Mouse (Mus musculus): ENCODE measurements at regions not wholly inside any gene's neighbourhood (a gene's known extent, or its start where the extent isn't known, plus 50 kb on each side); places are given as distances from the start of the nearest gene placed in this dataset.

DNA sequence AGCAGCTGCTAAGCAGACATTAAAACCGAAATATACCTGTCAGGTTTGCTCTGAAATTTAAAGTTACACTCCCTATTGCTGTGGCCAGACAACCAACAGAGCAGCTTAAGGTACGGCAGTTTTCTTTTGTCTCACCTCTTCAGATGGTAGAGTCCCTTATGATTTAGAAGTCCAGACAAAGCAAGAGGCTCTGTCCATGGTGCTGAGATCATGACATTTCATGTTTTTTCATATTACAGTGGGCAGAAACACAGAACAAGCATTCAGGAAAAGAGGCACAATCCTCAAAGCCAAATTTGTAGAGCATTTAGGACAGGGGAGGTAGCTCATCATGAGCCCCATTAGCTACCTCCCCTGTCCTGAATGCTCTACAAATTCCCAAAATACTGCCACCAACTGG is 620.0 kb downstream of the Dnah5 start:
- H3K27me3 ChIP-seq (ENCODE audit: control insufficient read depth, insufficient read depth, low read length), result no peaks in the 10 kb centered on the region
- no peaks in the 10 kb centered on the region for H3K36me3 ChIP-seq (replicated peaks; ENCODE audit: control insufficient read depth, insufficient read depth)
- no peak overlapping the region for H3K4me3 ChIP-seq (replicated peaks; ENCODE audit: low read length)
- H3K4me2 ChIP-seq (replicated peaks), result no peak overlapping the region
- no peak overlapping the region for H3K27ac ChIP-seq
- DNase-seq (ENCODE audit: low spot score), result no peak
- 77% methylated on average over 2 of the region's 2 CpGs for WGBS
- H3K4me1 ChIP-seq (replicated peaks; ENCODE audit: control insufficient read depth, insufficient read depth, low read length), result no peaks in the 10 kb centered on the region
- H3K9ac ChIP-seq, result no peak overlapping the region
- no peaks in the 10 kb centered on the region for H3K9me3 ChIP-seq (ENCODE audit: control insufficient read depth, low read length)
- ATAC-seq (ENCODE audit: low FRiP score), result no peak

DNA sequence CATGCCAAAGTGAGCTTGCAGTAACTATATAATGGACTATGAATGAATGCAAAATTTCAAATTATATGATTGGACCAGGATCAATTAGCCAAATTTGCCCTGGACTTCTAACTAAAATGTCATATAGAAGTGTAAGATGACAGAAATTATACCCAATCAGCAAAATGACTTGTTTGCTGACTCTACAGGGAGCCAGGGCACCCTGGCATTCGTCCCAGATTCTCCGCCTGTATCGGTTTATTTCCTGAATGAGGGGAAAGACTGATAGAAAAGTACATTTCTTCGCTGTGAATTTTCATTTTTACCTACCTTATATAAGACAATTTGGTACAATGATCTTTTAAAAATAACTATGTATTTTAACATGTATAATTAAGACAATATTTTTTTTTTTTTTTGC is 631.3 kb downstream of the Dnah5 start:
- ATAC-seq (ENCODE audit: low FRiP score) (no peak), DNase-seq (ENCODE audit: low spot score) (no peak)
- Histone ChIP-seq H3K36me3 (replicated peaks; ENCODE audit: control insufficient read depth, insufficient read depth) (no peaks in the 10 kb centered on the region), H3K9me3 (ENCODE audit: control insufficient read depth, low read length) (no peaks in the 10 kb centered on the region), H3K4me3 (replicated peaks; ENCODE audit: low read length) (no peak overlapping the region), H3K4me2 (replicated peaks) (no peak overlapping the region), H3K27me3 (ENCODE audit: control insufficient read depth, insufficient read depth, low read length) (no peaks in the 10 kb centered on the region), H3K4me1 (replicated peaks; ENCODE audit: control insufficient read depth, insufficient read depth, low read length) (no peaks in the 10 kb centered on the region), H3K9ac (no peak overlapping the region), H3K27ac (no peak overlapping the region)
- 86% methylated on average over 4 of the region's 4 CpGs for WGBS

DNA sequence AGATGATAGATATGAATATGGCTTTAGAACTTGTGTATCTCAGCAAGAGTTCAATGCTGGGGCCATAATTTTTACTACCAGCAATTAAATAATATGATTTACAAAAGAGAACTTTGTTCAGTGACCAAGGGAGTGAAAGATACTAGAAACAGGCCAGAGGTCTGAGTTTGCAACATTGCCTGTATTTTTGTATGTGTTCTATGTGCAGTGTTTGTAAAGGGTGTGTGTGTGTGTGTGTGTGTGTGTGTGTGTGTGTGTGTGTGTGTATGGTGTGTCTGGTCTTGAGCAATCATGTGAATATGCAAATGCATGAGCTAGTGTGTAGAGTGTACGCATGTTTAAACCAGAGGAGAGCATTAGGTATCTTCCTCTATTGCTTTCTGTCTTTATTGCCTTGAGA is 636.8 kb downstream of the Dnah5 start:
- no peak overlapping the region for H3K9ac ChIP-seq
- H3K4me3 ChIP-seq (replicated peaks; ENCODE audit: low read length), result no peak overlapping the region
- WGBS, result 86% methylated on average over 1 of the region's 1 CpGs
- H3K36me3 ChIP-seq (replicated peaks; ENCODE audit: control insufficient read depth, insufficient read depth), result no peaks in the 10 kb centered on the region
- H3K4me2 ChIP-seq (replicated peaks), result no peak overlapping the region
- ATAC-seq (ENCODE audit: low FRiP score), result no peak
- H3K9me3 ChIP-seq (ENCODE audit: control insufficient read depth, low read length), result no peaks in the 10 kb centered on the region
- no peaks in the 10 kb centered on the region for H3K27me3 ChIP-seq (ENCODE audit: control insufficient read depth, insufficient read depth, low read length)
- H3K27ac ChIP-seq, result no peak overlapping the region
- DNase-seq (ENCODE audit: low spot score), result no peak
- no peaks in the 10 kb centered on the region for H3K4me1 ChIP-seq (replicated peaks; ENCODE audit: control insufficient read depth, insufficient read depth, low read length)

GRCm38 (mm10) chr15:28856419-28856818 is 652.9 kb downstream of the Dnah5 start:
- Histone ChIP-seq H3K4me2 (replicated peaks) (no peak overlapping the region), H3K9me3 (ENCODE audit: control insufficient read depth, low read length) (no peaks in the 10 kb centered on the region), H3K4me3 (replicated peaks; ENCODE audit: low read length) (no peak overlapping the region), H3K9ac (no peak overlapping the region), H3K36me3 (replicated peaks; ENCODE audit: control insufficient read depth, insufficient read depth) (no peaks in the 10 kb centered on the region), H3K4me1 (replicated peaks; ENCODE audit: control insufficient read depth, insufficient read depth, low read length) (no peaks in the 10 kb centered on the region), H3K27me3 (ENCODE audit: control insufficient read depth, insufficient read depth, low read length) (no peaks in the 10 kb centered on the region), H3K27ac (no peak overlapping the region)
- 89% methylated on average over 2 of the region's 2 CpGs for WGBS
- ATAC-seq (ENCODE audit: low FRiP score) (no peak), DNase-seq (ENCODE audit: low spot score) (no peak)

DNA sequence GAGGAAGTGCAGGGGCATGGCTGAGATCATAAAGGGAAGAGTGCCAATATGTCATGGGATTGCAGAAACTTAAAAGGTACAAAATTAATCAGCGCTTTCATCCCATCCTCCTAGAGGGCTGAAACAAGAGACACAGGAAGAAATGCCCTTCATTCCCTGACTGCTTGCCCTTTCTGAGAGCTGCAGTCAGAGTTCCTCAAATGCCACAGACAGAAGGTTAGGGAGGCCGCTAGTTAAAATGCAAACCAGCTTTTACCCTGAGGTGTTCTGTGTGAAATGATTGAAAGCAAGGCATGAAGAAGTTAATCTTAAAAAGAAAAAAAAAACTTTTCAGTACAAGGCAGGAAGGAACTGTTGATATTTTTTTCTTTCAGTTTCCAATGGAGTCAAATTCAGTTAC is 654.6 kb downstream of the Dnah5 start:
- H3K4me3 ChIP-seq (replicated peaks; ENCODE audit: low read length), result no peak overlapping the region
- no peak overlapping the region for H3K4me2 ChIP-seq (replicated peaks)
- DNase-seq (ENCODE audit: low spot score) (no peak), ATAC-seq (ENCODE audit: low FRiP score) (no peak)
- H3K9ac ChIP-seq, result no peak overlapping the region
- no peaks in the 10 kb centered on the region for H3K9me3 ChIP-seq (ENCODE audit: control insufficient read depth, low read length)
- WGBS, result 92% methylated on average over 2 of the region's 2 CpGs
- no peaks in the 10 kb centered on the region for H3K36me3 ChIP-seq (replicated peaks; ENCODE audit: control insufficient read depth, insufficient read depth)
- H3K27ac ChIP-seq, result no peak overlapping the region
- H3K27me3 ChIP-seq (ENCODE audit: control insufficient read depth, insufficient read depth, low read length), result no peaks in the 10 kb centered on the region
- H3K4me1 ChIP-seq (replicated peaks; ENCODE audit: control insufficient read depth, insufficient read depth, low read length), result no peaks in the 10 kb centered on the region

- no peak overlapping the region for H3K9ac ChIP-seq
- 22% methylated on average over 1 of the region's 1 CpGs for WGBS
- no peak for ATAC-seq (ENCODE audit: low FRiP score)
- H3K4me3 ChIP-seq (replicated peaks; ENCODE audit: low read length), result no peak overlapping the region
- H3K9me3 ChIP-seq (ENCODE audit: control insufficient read depth, low read length), result no peaks in the 10 kb centered on the region
- H3K4me2 ChIP-seq (replicated peaks), result no peak overlapping the region
- no peak overlapping the region for H3K27ac ChIP-seq
- H3K4me1 ChIP-seq (replicated peaks; ENCODE audit: control insufficient read depth, insufficient read depth, low read length), result no peaks in the 10 kb centered on the region
- DNase-seq (ENCODE audit: low spot score), result no peak
- H3K36me3 ChIP-seq (replicated peaks; ENCODE audit: control insufficient read depth, insufficient read depth), result no peaks in the 10 kb centered on the region
- no peaks in the 10 kb centered on the region for H3K27me3 ChIP-seq (ENCODE audit: control insufficient read depth, insufficient read depth, low read length)
Observed at GRCm38 (mm10) chr15:28864101-28864500, 660.5 kb downstream of the Dnah5 start.

DNA sequence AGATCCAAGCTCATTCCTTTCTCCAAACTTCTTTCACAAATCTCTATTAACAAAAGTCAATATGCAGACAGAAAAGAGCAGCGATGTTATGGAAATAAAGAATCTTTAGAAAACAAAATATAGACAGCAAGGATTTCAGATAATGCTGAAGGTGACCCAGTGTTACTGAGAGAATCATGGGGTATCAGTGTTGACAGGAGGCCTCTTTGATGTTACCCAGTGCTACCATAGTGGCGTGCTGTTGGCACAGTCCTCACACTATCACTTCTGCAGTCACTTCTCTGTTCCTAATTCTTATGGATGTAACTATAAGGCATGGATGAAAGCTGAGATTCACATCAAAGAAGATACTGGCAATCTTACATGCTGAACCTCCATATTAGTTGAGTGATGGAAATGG is 661.4 kb downstream of the Dnah5 start:
- H3K9ac ChIP-seq, result no peak overlapping the region
- H3K9me3 ChIP-seq (ENCODE audit: control insufficient read depth, low read length), result no peaks in the 10 kb centered on the region
- H3K27ac ChIP-seq, result no peak overlapping the region
- H3K36me3 ChIP-seq (replicated peaks; ENCODE audit: control insufficient read depth, insufficient read depth), result no peaks in the 10 kb centered on the region
- no peaks in the 10 kb centered on the region for H3K27me3 ChIP-seq (ENCODE audit: control insufficient read depth, insufficient read depth, low read length)
- no peaks in the 10 kb centered on the region for H3K4me1 ChIP-seq (replicated peaks; ENCODE audit: control insufficient read depth, insufficient read depth, low read length)
- ATAC-seq (ENCODE audit: low FRiP score) (no peak), DNase-seq (ENCODE audit: low spot score) (no peak)
- no peak overlapping the region for H3K4me3 ChIP-seq (replicated peaks; ENCODE audit: low read length)
- 89% methylated on average over 2 of the region's 2 CpGs for WGBS
- H3K4me2 ChIP-seq (replicated peaks), result no peak overlapping the region

- no peak overlapping the region for H3K27ac ChIP-seq
- H3K4me3 ChIP-seq (replicated peaks; ENCODE audit: low read length), result no peak overlapping the region
- H3K4me2 ChIP-seq (replicated peaks), result no peak overlapping the region
- no peaks in the 10 kb centered on the region for H3K27me3 ChIP-seq (ENCODE audit: control insufficient read depth, insufficient read depth, low read length)
- H3K4me1 ChIP-seq (replicated peaks; ENCODE audit: control insufficient read depth, insufficient read depth, low read length), result no peaks in the 10 kb centered on the region
- H3K9ac ChIP-seq, result no peak overlapping the region
- WGBS, result 87% methylated on average over 2 of the region's 2 CpGs
- no peaks in the 10 kb centered on the region for H3K36me3 ChIP-seq (replicated peaks; ENCODE audit: control insufficient read depth, insufficient read depth)
- DNase-seq (ENCODE audit: low spot score), result no peak
- no peaks in the 10 kb centered on the region for H3K9me3 ChIP-seq (ENCODE audit: control insufficient read depth, low read length)
- no peak for ATAC-seq (ENCODE audit: low FRiP score)
Observed at GRCm38 (mm10) chr15:28873001-28873400, 669.4 kb downstream of the Dnah5 start.

- H3K4me1 ChIP-seq (replicated peaks; ENCODE audit: control insufficient read depth, insufficient read depth, low read length), result no peaks in the 10 kb centered on the region
- no peaks in the 10 kb centered on the region for H3K9me3 ChIP-seq (ENCODE audit: control insufficient read depth, low read length)
- H3K4me3 ChIP-seq (replicated peaks; ENCODE audit: low read length), result no peak overlapping the region
- DNase-seq (ENCODE audit: low spot score) (no peak), ATAC-seq (ENCODE audit: low FRiP score) (0 out of 2 replicates have a peak, but pooled peaks have one; percentile 21)
- no peaks in the 10 kb centered on the region for H3K36me3 ChIP-seq (replicated peaks; ENCODE audit: control insufficient read depth, insufficient read depth)
- H3K27ac ChIP-seq, result no peak overlapping the region
- H3K27me3 ChIP-seq (ENCODE audit: control insufficient read depth, insufficient read depth, low read length), result no peaks in the 10 kb centered on the region
- H3K4me2 ChIP-seq (replicated peaks), result no peak overlapping the region
- H3K9ac ChIP-seq, result no peak overlapping the region
- WGBS, result 76% methylated on average over 3 of the region's 3 CpGs
Observed at GRCm38 (mm10) chr15:28896248-28896808, 692.8 kb downstream of the Dnah5 start.

GRCm38 (mm10) chr15:28922437-28922836 is 718.9 kb downstream of the Dnah5 start:
- WGBS, result 54% methylated on average over 4 of the region's 4 CpGs
- ATAC-seq (ENCODE audit: low FRiP score) (no peak; the same call in 1 of the 2 replicates), DNase-seq (ENCODE audit: low spot score) (no peak)
- no peak overlapping the region for H3K27ac ChIP-seq
- H3K36me3 ChIP-seq (replicated peaks; ENCODE audit: control insufficient read depth, insufficient read depth), result no peaks in the 10 kb centered on the region
- H3K4me2 ChIP-seq (replicated peaks), result no peak overlapping the region
- H3K9me3 ChIP-seq (ENCODE audit: control insufficient read depth, low read length), result no peaks in the 10 kb centered on the region
- H3K4me3 ChIP-seq (replicated peaks; ENCODE audit: low read length), result no peak overlapping the region
- H3K9ac ChIP-seq, result no peak overlapping the region
- no peaks in the 10 kb centered on the region for H3K27me3 ChIP-seq (ENCODE audit: control insufficient read depth, insufficient read depth, low read length)
- H3K4me1 ChIP-seq (replicated peaks; ENCODE audit: control insufficient read depth, insufficient read depth, low read length), result no peaks in the 10 kb centered on the region

Data from hindbrain, embryonic 14.5 days (tissue).